In genomic region chrX:36763298-36763933, GRCm38 (mm10) we compare ENCODE assay signal across 15 mouse cellular contexts. TPM values are rescaled to one million over a fixed set of nuclear protein-coding genes. Genes with fewer than 3 reads are reported as not detected.
DNase-seq lines count a peak whose midpoint lies in the region; ATAC-seq lines count a peak whose summit lies in the region.
"Had no signal": no experiment of that assay in that cellular context is flagged by ENCODE, and none has a peak within 500 bp of the region (broad histone marks: within the 10 kb centered on the region; RNA-seq: fewer than 3 reads in every experiment).

No protein-coding gene starts in this region.

- 56% methylated on average over 11 of the region's 11 CpGs for WGBS in intestine, embryonic 16.5 days
- 54% methylated on average over 11 of the region's 11 CpGs for WGBS in intestine, embryonic 15.5 days
- WGBS in forebrain, embryonic 11.5 days = 31% methylated on average over 11 of the region's 11 CpGs
- 39% methylated on average over 11 of the region's 11 CpGs for WGBS in hindbrain, embryonic 16.5 days
- 46% methylated on average over 11 of the region's 11 CpGs for WGBS in neural tube, embryonic 11.5 days

- H3K4me1 ChIP-seq in intestine, embryonic 16.5 days (ENCODE audit: control insufficient read depth, insufficient read depth, low read length) = no peaks in the 10 kb centered on the region
- no peaks in the 10 kb centered on the region for H3K4me1 ChIP-seq in intestine, embryonic 15.5 days (replicated peaks)
- peaks cover 4% of the 10 kb centered on the region; the same call in 1 of the 2 replicates for H3K4me1 ChIP-seq in forebrain, embryonic 11.5 days (replicated peaks; ENCODE audit: control insufficient read depth, insufficient read depth, low read length)
- no peaks in the 10 kb centered on the region for H3K4me1 ChIP-seq in hindbrain, embryonic 16.5 days (ENCODE audit: control insufficient read depth, insufficient read depth, low read depth, low read length)
- no peaks in the 10 kb centered on the region for H3K4me1 ChIP-seq in neural tube, embryonic 11.5 days (ENCODE audit: control insufficient read depth, insufficient read depth, low read length)
- H3K4me1 ChIP-seq: heart, embryonic 13.5 days had no signal

- no peaks in the 10 kb centered on the region for H3K27me3 ChIP-seq in intestine, embryonic 16.5 days (replicated peaks; ENCODE audit: control insufficient read depth, insufficient read depth, low read length)
- no peaks in the 10 kb centered on the region for H3K27me3 ChIP-seq in intestine, embryonic 15.5 days (replicated peaks)
- H3K27me3 ChIP-seq in forebrain, embryonic 11.5 days (ENCODE audit: control insufficient read depth, insufficient read depth, low read length) = no peaks in the 10 kb centered on the region
- H3K27me3 ChIP-seq in hindbrain, embryonic 16.5 days (replicated peaks; ENCODE audit: control insufficient read depth, insufficient read depth, low read length) = no peaks in the 10 kb centered on the region
- H3K27me3 ChIP-seq in neural tube, embryonic 11.5 days (ENCODE audit: control insufficient read depth, insufficient read depth, low read length) = no peaks in the 10 kb centered on the region
- H3K27me3 ChIP-seq: heart, embryonic 13.5 days; liver, embryonic 13.5 days had no signal

- no peak overlapping the region for H3K4me2 ChIP-seq in intestine, embryonic 16.5 days (ENCODE audit: low read depth, low read length)
- H3K4me2 ChIP-seq in intestine, embryonic 15.5 days (replicated peaks) = no peak overlapping the region
- H3K4me2 ChIP-seq in forebrain, embryonic 11.5 days (ENCODE audit: low read depth, low read length, severe bottlenecking) = peak overlapping the region; percentile 26; the same call in 1 of the 2 replicates
- no peak overlapping the region for H3K4me2 ChIP-seq in hindbrain, embryonic 16.5 days (ENCODE audit: low read length)
- no peak overlapping the region for H3K4me2 ChIP-seq in neural tube, embryonic 11.5 days (ENCODE audit: low read depth)
- H3K4me2 ChIP-seq: heart, embryonic 13.5 days; liver, embryonic 13.5 days had no signal

- peak overlapping the region; percentile 46; the same call in 1 of the 2 replicates for H3K27ac ChIP-seq in intestine, embryonic 16.5 days (ENCODE audit: low read length)
- no peak overlapping the region for H3K27ac ChIP-seq in intestine, embryonic 15.5 days
- peak overlapping the region; percentile 88 for H3K27ac ChIP-seq in forebrain, embryonic 11.5 days (ENCODE audit: low read depth, low read length)
- H3K27ac ChIP-seq in hindbrain, embryonic 16.5 days (ENCODE audit: low read depth, low read length) = no peak overlapping the region
- H3K27ac ChIP-seq in neural tube, embryonic 11.5 days (ENCODE audit: low read depth, low read length) = peak overlapping the region; percentile 30
- H3K27ac ChIP-seq: heart, embryonic 13.5 days; left cerebral cortex, adult 2 months; liver, embryonic 13.5 days had no signal

- H3K9ac ChIP-seq in intestine, embryonic 16.5 days (ENCODE audit: low read depth, low read length) = no peak overlapping the region
- H3K9ac ChIP-seq in intestine, embryonic 15.5 days = no peak overlapping the region
- H3K9ac ChIP-seq in forebrain, embryonic 11.5 days (ENCODE audit: low read length) = no peak overlapping the region
- no peak overlapping the region for H3K9ac ChIP-seq in hindbrain, embryonic 16.5 days (ENCODE audit: low read depth, low read length)
- H3K9ac ChIP-seq in neural tube, embryonic 11.5 days (ENCODE audit: low read length) = no peak overlapping the region
- H3K9ac ChIP-seq: heart, embryonic 13.5 days; liver, embryonic 13.5 days had no signal

- H3K4me3 ChIP-seq in intestine, embryonic 16.5 days (ENCODE audit: low read length) = no peak overlapping the region
- no peak overlapping the region for H3K4me3 ChIP-seq in intestine, embryonic 15.5 days (replicated peaks)
- H3K4me3 ChIP-seq in forebrain, embryonic 11.5 days (ENCODE audit: low read depth, low read length) = no peak overlapping the region
- no peak overlapping the region for H3K4me3 ChIP-seq in hindbrain, embryonic 16.5 days (ENCODE audit: low read length)
- no peak overlapping the region for H3K4me3 ChIP-seq in neural tube, embryonic 11.5 days (ENCODE audit: low read depth, low read length)
- H3K4me3 ChIP-seq: heart, embryonic 13.5 days; left cerebral cortex, adult 2 months; liver, embryonic 13.5 days had no signal

- ATAC-seq in intestine, embryonic 16.5 days = peak; percentile 44; the same call in 1 of the 2 replicates
- no peak; the same call in 1 of the 2 replicates for ATAC-seq in intestine, embryonic 15.5 days
- peak; percentile 85 for ATAC-seq in forebrain, embryonic 11.5 days (replicated peaks; ENCODE audit: low FRiP score)
- peak; percentile 69 for ATAC-seq in hindbrain, embryonic 16.5 days
- peak; percentile 67 for ATAC-seq in neural tube, embryonic 11.5 days (ENCODE audit: insufficient read depth, low FRiP score, low TSS enrichment)

- peak; percentile 52 for DNase-seq in forebrain, embryonic 11.5 days (ENCODE audit: low spot score)
- DNase-seq in neural tube, embryonic 11.5 days (ENCODE audit: low spot score) = peak; percentile 36
- no peak for DNase-seq in adrenal gland, postnatal 36 days
- DNase-seq in thymus, adult 18-20 months = no peak
- no peak for DNase-seq in ovary, adult 18-20 months (ENCODE audit: low spot score)
- DNase-seq: adrenal gland, postnatal 10 days; cerebellum, adult 11-12 months; liver, embryonic 13.5 days; lung, postnatal 36 days; thymus, adult 2 months had no signal

- no peaks in the 10 kb centered on the region for H3K36me3 ChIP-seq in intestine, embryonic 16.5 days (ENCODE audit: control insufficient read depth, insufficient read depth, low read length)
- no peaks in the 10 kb centered on the region for H3K36me3 ChIP-seq in intestine, embryonic 15.5 days
- no peaks in the 10 kb centered on the region for H3K36me3 ChIP-seq in forebrain, embryonic 11.5 days (ENCODE audit: control insufficient read depth, insufficient read depth, low read length)
- no peaks in the 10 kb centered on the region for H3K36me3 ChIP-seq in hindbrain, embryonic 16.5 days (ENCODE audit: control insufficient read depth, insufficient read depth, low read length)
- H3K36me3 ChIP-seq in neural tube, embryonic 11.5 days (ENCODE audit: control insufficient read depth, insufficient read depth, low read length) = no peaks in the 10 kb centered on the region
- H3K36me3 ChIP-seq: heart, embryonic 13.5 days; liver, embryonic 13.5 days had no signal

- H3K9me3 ChIP-seq in intestine, embryonic 16.5 days (ENCODE audit: control insufficient read depth, low read length) = no peaks in the 10 kb centered on the region
- no peaks in the 10 kb centered on the region for H3K9me3 ChIP-seq in intestine, embryonic 15.5 days
- no peaks in the 10 kb centered on the region for H3K9me3 ChIP-seq in forebrain, embryonic 11.5 days (ENCODE audit: control insufficient read depth, low read length)
- H3K9me3 ChIP-seq in hindbrain, embryonic 16.5 days (ENCODE audit: control insufficient read depth, low read length) = no peaks in the 10 kb centered on the region
- H3K9me3 ChIP-seq in neural tube, embryonic 11.5 days (ENCODE audit: control insufficient read depth, low read length) = no peaks in the 10 kb centered on the region
- H3K9me3 ChIP-seq: heart, embryonic 13.5 days; liver, embryonic 13.5 days had no signal

RNA-seq across cellular contexts. Expression of gene Slc25a43, which starts 20.0 kb away (rescaled TPM):
- 4.4 and 4.7 TPM in 2 replicates for polyA plus RNA-seq in intestine, embryonic 16.5 days (2015; fragmentation: Nextera tagmentation; extraction: Ambion mirVana)
- 2.9 and 4.2 TPM in 2 replicates for polyA plus RNA-seq in intestine, embryonic 15.5 days (2015; fragmentation: Nextera tagmentation; extraction: Ambion mirVana)
- 0.57 and 0.68 TPM in 2 replicates for polyA plus RNA-seq in forebrain, embryonic 11.5 days (2014; fragmentation: Nextera tagmentation; extraction: Ambion mirVana)
- polyA plus RNA-seq in hindbrain, embryonic 16.5 days (2015; fragmentation: Nextera tagmentation; extraction: Ambion mirVana) = 0.77 and 0.81 TPM in 2 replicates
- 0.78 and 1.4 TPM in 2 replicates for polyA plus RNA-seq in neural tube, embryonic 11.5 days (2014; fragmentation: Nextera tagmentation; extraction: Ambion mirVana)
- 1 to 10 TPM; 1.1 to 2.2 TPM for total RNA-seq in adrenal gland, postnatal 36 days (2021)

RNA-seq across cellular contexts. Expression of gene Slc25a5, which starts 32.0 kb away (rescaled TPM):
- polyA plus RNA-seq in intestine, embryonic 16.5 days (2015; fragmentation: Nextera tagmentation; extraction: Ambion mirVana) = 1,210 and 1,225 TPM in 2 replicates
- 996 and 1,065 TPM in 2 replicates for polyA plus RNA-seq in intestine, embryonic 15.5 days (2015; fragmentation: Nextera tagmentation; extraction: Ambion mirVana)
- polyA plus RNA-seq in forebrain, embryonic 11.5 days (2014; fragmentation: Nextera tagmentation; extraction: Ambion mirVana) = 819 and 859 TPM in 2 replicates
- polyA plus RNA-seq in hindbrain, embryonic 16.5 days (2015; fragmentation: Nextera tagmentation; extraction: Ambion mirVana) = 543 and 586 TPM in 2 replicates
- polyA plus RNA-seq in neural tube, embryonic 11.5 days (2014; fragmentation: Nextera tagmentation; extraction: Ambion mirVana) = 804 and 829 TPM in 2 replicates
- total RNA-seq in adrenal gland, postnatal 36 days (2021) = 100 to 1,000 TPM; 483 to 490 TPM

Comparison
In these comparisons a context has a peak if more than half of its experiments do, and no peak if none do; other contexts are left out.
1. H3K27ac ChIP-seq: peak in intestine, embryonic 16.5 days (single experiment), forebrain, embryonic 11.5 days (single experiment) and neural tube, embryonic 11.5 days (single experiment); none in intestine, embryonic 15.5 days (single experiment) and hindbrain, embryonic 16.5 days (single experiment).
2. DNase-seq: peak in forebrain, embryonic 11.5 days (single experiment) and neural tube, embryonic 11.5 days (single experiment); none in adrenal gland, postnatal 36 days (0 of 2), thymus, adult 18-20 months (0 of 2) and ovary, adult 18-20 months (single experiment).